Mouse (Mus musculus): ENCODE results near the gene Ifna2. TPM values are rescaled to one million over a fixed set of nuclear protein-coding genes. Genes with fewer than 3 reads are reported as not detected.
A peak's percentile ranks its signal among the peaks of the same experiment; 100 is the strongest.

Ifna2 gene
- polyA plus RNA-seq, 1 experiment from 2014 or later = not detected

DNA sequence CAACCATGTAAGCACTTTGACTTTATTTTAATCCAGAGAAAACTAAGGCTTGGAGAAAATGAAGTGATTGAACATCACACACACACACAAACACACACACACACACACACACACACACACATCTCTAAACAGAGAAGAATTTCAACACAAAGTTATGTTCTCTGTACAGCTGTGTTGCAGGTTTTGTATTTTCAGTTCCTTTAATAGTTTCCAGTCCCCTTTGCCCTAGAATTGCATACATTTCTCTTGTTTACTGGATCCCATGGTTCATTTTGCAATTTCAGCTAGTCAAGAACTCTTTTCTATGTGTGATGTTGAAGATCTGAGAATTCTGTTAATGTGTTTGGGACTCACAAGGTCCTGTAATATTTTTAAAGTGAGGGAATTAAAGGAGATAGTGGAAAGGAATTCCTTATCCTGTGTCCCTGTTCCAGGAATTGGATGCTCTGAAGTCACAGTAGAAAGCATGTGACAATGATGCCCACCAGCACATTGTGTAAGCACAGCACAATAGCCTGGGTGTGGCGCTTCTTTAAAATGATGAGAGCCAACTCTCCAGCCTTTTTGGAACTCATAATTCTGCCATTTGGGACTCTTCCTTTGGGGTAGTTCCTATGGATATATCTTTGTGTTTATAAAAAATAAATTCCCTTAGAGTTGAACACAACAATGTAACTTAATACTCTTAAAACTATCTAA is 23.6 kb upstream of the Ifna2 start:
- ATAC-seq (ENCODE audit: low read depth) = no peak
- H3K4me1 ChIP-seq (ENCODE audit: control insufficient read depth, low read depth, low read length) = no peaks in the 10 kb centered on the region
- WGBS (ENCODE audit: insufficient replicate concordance) = 68% methylated on average over 1 of the region's 1 CpGs

GRCm38 (mm10) chr4:88705924-88706323 is 22.2 kb upstream of the Ifna2 start:
- Histone ChIP-seq H3K36me3 (ENCODE audit: control insufficient read depth, insufficient read depth) (no peaks in the 10 kb centered on the region), H3K27ac (ENCODE audit: low read length) (no peak overlapping the region), H3K9me3 (replicated peaks; ENCODE audit: control insufficient read depth, low read length) (no peaks in the 10 kb centered on the region), H3K4me2 (ENCODE audit: low read depth, low read length) (no peak overlapping the region), H3K9ac (ENCODE audit: low read depth, low read length) (no peak overlapping the region), H3K4me3 (ENCODE audit: low read depth, low read length) (no peak overlapping the region), H3K27me3 (ENCODE audit: control insufficient read depth, insufficient read depth, low read depth, low read length) (no peaks in the 10 kb centered on the region), H3K4me1 (ENCODE audit: control insufficient read depth, low read depth, low read length) (no peaks in the 10 kb centered on the region)
- WGBS (ENCODE audit: insufficient replicate concordance) = 8% methylated on average over 3 of the region's 3 CpGs
- ATAC-seq (ENCODE audit: low read depth) = no peak

More for the DNA sequence above, 23.6 kb upstream of the Ifna2 start:
- no peaks in the 10 kb centered on the region for H3K9me3 ChIP-seq (replicated peaks; ENCODE audit: control insufficient read depth, low read length)
- no peak overlapping the region for H3K27ac ChIP-seq (ENCODE audit: low read length)
- no peak overlapping the region for H3K4me2 ChIP-seq (ENCODE audit: low read depth, low read length)
- H3K4me3 ChIP-seq (ENCODE audit: low read depth, low read length) = no peak overlapping the region
- no peaks in the 10 kb centered on the region for H3K27me3 ChIP-seq (ENCODE audit: control insufficient read depth, insufficient read depth, low read depth, low read length)
- no peak overlapping the region for H3K9ac ChIP-seq (ENCODE audit: low read depth, low read length)
- no peaks in the 10 kb centered on the region for H3K36me3 ChIP-seq (ENCODE audit: control insufficient read depth, insufficient read depth)

DNA sequence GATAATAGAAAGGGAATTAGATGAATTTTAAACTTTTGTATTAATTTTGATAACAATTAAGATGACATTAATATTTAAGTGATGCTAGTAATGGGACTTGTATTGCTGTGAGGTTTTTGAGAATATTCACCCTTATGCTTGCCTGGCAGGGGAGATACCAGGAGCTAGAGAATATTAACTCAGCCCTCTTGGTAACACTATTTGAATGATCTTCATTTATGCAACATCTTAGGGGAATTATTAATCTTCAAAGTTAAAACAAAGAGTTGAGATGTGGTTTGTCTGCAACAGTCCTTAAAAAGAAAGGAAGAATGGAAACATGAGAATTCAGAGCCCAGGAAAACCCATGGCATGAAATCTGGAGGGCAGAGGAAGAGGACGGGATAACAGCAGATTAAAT is 15.6 kb upstream of the Ifna2 start:
- no peak for ATAC-seq (ENCODE audit: low read depth)
- Histone ChIP-seq H3K27ac (ENCODE audit: low read length) (no peak overlapping the region), H3K9ac (ENCODE audit: low read depth, low read length) (no peak overlapping the region), H3K4me1 (ENCODE audit: control insufficient read depth, low read depth, low read length) (no peaks in the 10 kb centered on the region), H3K27me3 (ENCODE audit: control insufficient read depth, insufficient read depth, low read depth, low read length) (no peaks in the 10 kb centered on the region), H3K9me3 (replicated peaks; ENCODE audit: control insufficient read depth, low read length) (no peaks in the 10 kb centered on the region), H3K4me2 (ENCODE audit: low read depth, low read length) (no peak overlapping the region), H3K4me3 (ENCODE audit: low read depth, low read length) (no peak overlapping the region), H3K36me3 (ENCODE audit: control insufficient read depth, insufficient read depth) (no peaks in the 10 kb centered on the region)
- WGBS (ENCODE audit: insufficient replicate concordance) = 76% methylated on average over 1 of the region's 1 CpGs

- Histone ChIP-seq H3K9ac (ENCODE audit: low read depth, low read length) (no peak overlapping the region), H3K27ac (ENCODE audit: low read length) (no peak overlapping the region), H3K36me3 (ENCODE audit: control insufficient read depth, insufficient read depth) (no peaks in the 10 kb centered on the region), H3K4me3 (ENCODE audit: low read depth, low read length) (no peak overlapping the region), H3K4me1 (ENCODE audit: control insufficient read depth, low read depth, low read length) (no peaks in the 10 kb centered on the region), H3K27me3 (ENCODE audit: control insufficient read depth, insufficient read depth, low read depth, low read length) (no peaks in the 10 kb centered on the region), H3K4me2 (ENCODE audit: low read depth, low read length) (no peak overlapping the region), H3K9me3 (replicated peaks; ENCODE audit: control insufficient read depth, low read length) (no peaks in the 10 kb centered on the region)
- ATAC-seq (ENCODE audit: low read depth) = no peak
- WGBS (ENCODE audit: insufficient replicate concordance) = 35% methylated on average over 5 of the region's 5 CpGs
Observed at GRCm38 (mm10) chr4:88698781-88699180, 15.1 kb upstream of the Ifna2 start.

GRCm38 (mm10) chr4:88697753-88698152 is 14.0 kb upstream of the Ifna2 start:
- no peak for ATAC-seq (ENCODE audit: low read depth)
- H3K9me3 ChIP-seq (replicated peaks; ENCODE audit: control insufficient read depth, low read length) = no peaks in the 10 kb centered on the region
- H3K4me3 ChIP-seq (ENCODE audit: low read depth, low read length) = no peak overlapping the region
- H3K27ac ChIP-seq (ENCODE audit: low read length) = no peak overlapping the region
- H3K9ac ChIP-seq (ENCODE audit: low read depth, low read length) = no peak overlapping the region
- H3K27me3 ChIP-seq (ENCODE audit: control insufficient read depth, insufficient read depth, low read depth, low read length) = no peaks in the 10 kb centered on the region
- 61% methylated on average over 4 of the region's 4 CpGs for WGBS (ENCODE audit: insufficient replicate concordance)
- no peaks in the 10 kb centered on the region for H3K4me1 ChIP-seq (ENCODE audit: control insufficient read depth, low read depth, low read length)
- no peaks in the 10 kb centered on the region for H3K36me3 ChIP-seq (ENCODE audit: control insufficient read depth, insufficient read depth)
- no peak overlapping the region for H3K4me2 ChIP-seq (ENCODE audit: low read depth, low read length)

DNA sequence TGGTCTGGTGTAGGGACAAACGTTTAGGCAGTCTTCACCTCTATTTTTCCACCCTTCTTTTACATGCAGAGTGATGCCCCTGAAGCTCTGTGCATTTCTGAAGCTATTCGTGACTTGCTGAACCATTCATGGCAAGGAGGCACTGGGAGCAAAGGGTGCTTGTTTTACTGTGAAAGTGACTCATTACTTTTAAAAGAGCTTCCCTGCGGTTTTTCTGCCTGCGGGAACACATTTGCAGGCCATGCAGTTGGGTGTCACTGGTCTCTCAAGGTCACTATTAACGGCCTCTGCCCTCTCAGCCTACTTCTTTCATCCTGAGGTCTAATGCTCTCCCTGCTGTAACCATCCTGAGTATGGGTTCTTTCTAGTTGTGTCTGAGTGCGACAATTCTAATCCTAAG is 13.4 kb upstream of the Ifna2 start:
- Histone ChIP-seq H3K36me3 (ENCODE audit: control insufficient read depth, insufficient read depth) (no peaks in the 10 kb centered on the region), H3K4me3 (ENCODE audit: low read depth, low read length) (no peak overlapping the region), H3K4me1 (ENCODE audit: control insufficient read depth, low read depth, low read length) (no peaks in the 10 kb centered on the region), H3K4me2 (ENCODE audit: low read depth, low read length) (no peak overlapping the region), H3K27me3 (ENCODE audit: control insufficient read depth, insufficient read depth, low read depth, low read length) (no peaks in the 10 kb centered on the region), H3K27ac (ENCODE audit: low read length) (no peak overlapping the region), H3K9me3 (replicated peaks; ENCODE audit: control insufficient read depth, low read length) (no peaks in the 10 kb centered on the region), H3K9ac (ENCODE audit: low read depth, low read length) (no peak overlapping the region)
- 51% methylated on average over 6 of the region's 6 CpGs for WGBS (ENCODE audit: insufficient replicate concordance)
- ATAC-seq (ENCODE audit: low read depth) = no peak

GRCm38 (mm10) chr4:88696237-88696884 is 12.6 kb upstream of the Ifna2 start:
- H3K9ac ChIP-seq (ENCODE audit: low read depth, low read length) = no peak overlapping the region
- WGBS (ENCODE audit: insufficient replicate concordance) = 23% methylated on average over 3 of the region's 3 CpGs
- no peak overlapping the region for H3K4me3 ChIP-seq (ENCODE audit: low read depth, low read length)
- ATAC-seq (ENCODE audit: low read depth) = peak; percentile 67
- no peaks in the 10 kb centered on the region for H3K4me1 ChIP-seq (ENCODE audit: control insufficient read depth, low read depth, low read length)
- H3K36me3 ChIP-seq (ENCODE audit: control insufficient read depth, insufficient read depth) = no peaks in the 10 kb centered on the region
- no peak overlapping the region for H3K27ac ChIP-seq (ENCODE audit: low read length)
- H3K27me3 ChIP-seq (ENCODE audit: control insufficient read depth, insufficient read depth, low read depth, low read length) = no peaks in the 10 kb centered on the region
- no peaks in the 10 kb centered on the region for H3K9me3 ChIP-seq (replicated peaks; ENCODE audit: control insufficient read depth, low read length)
- H3K4me2 ChIP-seq (ENCODE audit: low read depth, low read length) = no peak overlapping the region

GRCm38 (mm10) chr4:88693392-88693791 is 9.7 kb upstream of the Ifna2 start:
- H3K27ac ChIP-seq (ENCODE audit: low read length) = no peak overlapping the region
- no peaks in the 10 kb centered on the region for H3K4me1 ChIP-seq (ENCODE audit: control insufficient read depth, low read depth, low read length)
- ATAC-seq (ENCODE audit: low read depth) = no peak
- H3K9ac ChIP-seq (ENCODE audit: low read depth, low read length) = no peak overlapping the region
- H3K36me3 ChIP-seq (ENCODE audit: control insufficient read depth, insufficient read depth) = no peaks in the 10 kb centered on the region
- H3K27me3 ChIP-seq (ENCODE audit: control insufficient read depth, insufficient read depth, low read depth, low read length) = no peaks in the 10 kb centered on the region
- H3K4me2 ChIP-seq (ENCODE audit: low read depth, low read length) = no peak overlapping the region
- 27% methylated on average over 2 of the region's 2 CpGs for WGBS (ENCODE audit: insufficient replicate concordance)
- H3K4me3 ChIP-seq (ENCODE audit: low read depth, low read length) = no peak overlapping the region
- H3K9me3 ChIP-seq (replicated peaks; ENCODE audit: control insufficient read depth, low read length) = no peaks in the 10 kb centered on the region

DNA sequence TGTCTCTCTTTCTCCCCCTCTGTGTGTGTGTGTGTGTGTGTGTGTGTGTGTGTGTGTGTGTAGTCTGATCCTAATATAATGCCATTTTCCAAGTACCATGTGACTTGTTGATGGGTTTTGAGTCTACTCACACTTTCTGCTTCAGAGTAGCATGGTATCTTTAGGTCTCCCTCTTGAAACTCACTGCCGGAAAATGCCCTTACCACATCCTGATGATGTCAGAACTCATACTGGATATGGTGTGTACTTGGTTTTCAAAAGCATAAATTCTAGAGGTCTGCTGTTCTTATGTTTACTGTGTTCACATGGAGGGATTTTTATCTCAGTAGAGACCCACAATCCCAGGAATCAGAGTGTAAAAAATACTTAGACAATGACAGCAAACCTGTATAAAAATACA is 8.8 kb upstream of the Ifna2 start:
- ATAC-seq (ENCODE audit: low read depth) = no peak
- Histone ChIP-seq H3K4me1 (ENCODE audit: control insufficient read depth, low read depth, low read length) (no peaks in the 10 kb centered on the region), H3K4me3 (ENCODE audit: low read depth, low read length) (no peak overlapping the region), H3K9me3 (replicated peaks; ENCODE audit: control insufficient read depth, low read length) (no peaks in the 10 kb centered on the region), H3K36me3 (ENCODE audit: control insufficient read depth, insufficient read depth) (no peaks in the 10 kb centered on the region), H3K27me3 (ENCODE audit: control insufficient read depth, insufficient read depth, low read depth, low read length) (no peaks in the 10 kb centered on the region), H3K4me2 (ENCODE audit: low read depth, low read length) (no peak overlapping the region), H3K9ac (ENCODE audit: low read depth, low read length) (no peak overlapping the region), H3K27ac (ENCODE audit: low read length) (no peak overlapping the region)
- 23% methylated on average over 1 of the region's 1 CpGs for WGBS (ENCODE audit: insufficient replicate concordance)

Measured in liver, embryonic 16.5 days (tissue).